Mouse (Mus musculus): ENCODE results near the gene Rapgef2. TPM values are rescaled to one million over a fixed set of nuclear protein-coding genes. Genes with fewer than 3 reads are reported as not detected.

Gene Rapgef2
- polyA plus RNA-seq, 2 experiments, result 1.2 TPM

DNA sequence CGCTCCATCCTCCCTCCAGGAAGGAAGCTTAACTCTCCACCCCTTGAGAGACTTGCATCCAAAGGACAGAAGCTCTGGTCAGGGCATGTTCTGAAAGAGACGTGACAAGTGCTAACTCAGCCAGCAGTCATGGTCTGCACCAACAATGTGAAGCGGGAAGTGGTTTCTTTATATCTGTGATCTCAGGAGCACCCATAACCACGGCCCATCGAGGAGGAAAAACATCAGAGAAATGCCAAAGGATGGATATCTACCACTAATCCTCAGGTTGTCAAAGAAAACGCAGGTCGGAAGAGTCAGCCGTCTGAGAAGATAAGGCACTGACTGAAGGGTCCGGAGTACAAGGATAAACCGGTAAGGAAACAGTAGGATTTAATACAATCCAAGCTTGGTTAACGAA lies 38.1 kb downstream of the Rapgef2 start:
- TF ChIP-seq EP300 (IDR thresholded peaks at IDR 0.05; ENCODE audit: low read depth), result no peak
- TF ChIP-seq CTCF (IDR thresholded peaks at IDR 0.05; ENCODE audit: low read depth), result no peak
- no peaks in the 10 kb centered on the region for H3K27me3 ChIP-seq (ENCODE audit: control insufficient read depth, insufficient read depth, low read length)
- H3K9me3 ChIP-seq (ENCODE audit: control insufficient read depth, low read length), result no peaks in the 10 kb centered on the region
- H3K36me3 ChIP-seq (replicated peaks; ENCODE audit: control insufficient read depth, insufficient read depth, low read depth), result no peaks in the 10 kb centered on the region
- no peak overlapping the region for H3K4me2 ChIP-seq (ENCODE audit: low read depth)
- ATAC-seq (ENCODE audit: insufficient read depth) (no peak), DNase-seq (ENCODE audit: low read depth in 3 of 3, low spot score in 3 of 3) (no peak)
- H3K9ac ChIP-seq (replicated peaks), result no peak overlapping the region
- H3K4me3 ChIP-seq (ENCODE audit: insufficient read depth in 1 of 2, low read depth in 2 of 2, low read length in 2 of 2), result no peak overlapping the region
- no peak overlapping the region for H3K27ac ChIP-seq
- 12% methylated on average over 11 of the region's 11 CpGs for WGBS (ENCODE audit: insufficient replicate concordance)
- H3K4me1 ChIP-seq (replicated peaks; ENCODE audit: control insufficient read depth in 2 of 2, insufficient read depth in 2 of 2, low read length in 1 of 2), result peaks cover 0 to 6% of the 10 kb centered on the region in 2 experiments; a peak in 1 of 4 replicates

DNA sequence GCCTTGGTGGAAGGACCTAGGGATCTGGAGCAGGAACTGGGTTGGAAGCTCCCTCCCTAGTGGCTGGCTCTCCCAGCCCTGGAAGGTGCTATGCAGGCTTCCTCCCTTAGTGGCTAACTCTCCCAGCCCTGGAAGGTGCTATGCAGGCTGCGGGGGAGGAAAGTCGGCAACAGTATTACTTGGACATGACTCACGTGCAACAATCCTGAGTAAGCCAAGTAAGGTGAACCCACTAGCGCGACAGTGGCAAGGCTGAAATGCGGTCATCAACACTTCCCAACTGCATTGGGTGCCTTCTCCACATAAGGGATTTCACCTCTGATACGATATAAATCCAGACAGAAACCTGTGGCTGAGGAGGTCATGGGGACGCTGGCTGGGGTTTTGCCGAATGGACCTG lies 42.0 kb downstream of the Rapgef2 start:
- H3K9ac ChIP-seq (replicated peaks), result no peak overlapping the region
- ATAC-seq (ENCODE audit: insufficient read depth) (no peak), DNase-seq (ENCODE audit: low read depth in 3 of 3, low spot score in 3 of 3) (no peak)
- no peak overlapping the region for H3K27ac ChIP-seq
- H3K4me1 ChIP-seq (replicated peaks; ENCODE audit: control insufficient read depth in 2 of 2, insufficient read depth in 2 of 2, low read length in 1 of 2), result 0 out of 4 replicates have a peak, but pooled peaks cover 0 to 1% of the 10 kb centered on the region in 2 experiments
- TF ChIP-seq CTCF (IDR thresholded peaks at IDR 0.05; ENCODE audit: low read depth) (no peak), EP300 (IDR thresholded peaks at IDR 0.05; ENCODE audit: low read depth) (no peak)
- H3K27me3 ChIP-seq (ENCODE audit: control insufficient read depth, insufficient read depth, low read length), result no peaks in the 10 kb centered on the region; the same call in 1 of the 2 replicates
- no peak overlapping the region for H3K4me2 ChIP-seq (ENCODE audit: low read depth)
- no peaks in the 10 kb centered on the region for H3K36me3 ChIP-seq (replicated peaks; ENCODE audit: control insufficient read depth, insufficient read depth, low read depth)
- H3K4me3 ChIP-seq (ENCODE audit: insufficient read depth in 1 of 2, low read depth in 2 of 2, low read length in 2 of 2), result no peak overlapping the region
- WGBS (ENCODE audit: insufficient replicate concordance), result 76% methylated on average over 9 of the region's 9 CpGs
- H3K9me3 ChIP-seq (ENCODE audit: control insufficient read depth, low read length), result no peaks in the 10 kb centered on the region

DNA sequence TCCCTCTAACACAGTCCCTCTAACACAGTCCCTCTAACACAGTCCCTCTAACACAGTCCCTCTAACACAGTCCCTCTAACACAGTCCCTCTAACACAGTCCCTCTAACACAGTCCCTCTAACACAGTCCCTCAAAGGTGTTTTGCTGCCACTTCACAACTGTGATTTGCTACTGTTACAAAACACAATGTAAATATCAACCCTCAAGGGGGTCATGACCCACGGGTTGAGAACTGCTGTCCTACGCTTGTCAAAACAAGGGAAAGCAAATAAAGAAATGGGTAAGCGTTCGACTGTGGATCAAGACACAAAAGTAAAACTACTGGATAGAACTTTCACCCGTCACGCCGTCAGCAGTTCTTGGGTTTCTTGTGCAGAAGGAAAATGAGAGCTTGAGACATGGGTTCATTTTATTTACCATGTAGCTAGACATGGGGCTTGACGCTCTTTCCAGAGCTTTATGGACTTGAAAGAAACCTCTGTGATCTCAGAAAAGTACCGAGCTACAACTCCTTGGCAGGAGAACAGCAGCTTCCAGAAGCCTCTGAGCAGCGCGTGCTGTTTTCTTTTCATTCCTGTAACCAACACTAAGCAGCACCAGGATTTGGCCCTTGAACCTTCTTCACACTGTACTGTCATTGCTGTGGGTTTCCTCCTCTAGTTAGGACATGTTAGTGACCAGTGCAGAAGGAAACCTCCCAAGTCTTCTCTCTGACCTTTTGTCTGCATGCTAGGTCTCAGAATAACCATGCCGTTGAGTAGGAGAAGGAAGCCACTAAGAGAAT lies 43.2 kb downstream of the Rapgef2 start:
- Histone ChIP-seq H3K36me3 (replicated peaks; ENCODE audit: control insufficient read depth, insufficient read depth, low read depth) (no peaks in the 10 kb centered on the region), H3K27ac (no peak overlapping the region), H3K4me2 (ENCODE audit: low read depth) (peak overlapping the region; percentile 32), H3K27me3 (ENCODE audit: control insufficient read depth, insufficient read depth, low read length) (no peaks in the 10 kb centered on the region; the same call in 1 of the 2 replicates), H3K9me3 (ENCODE audit: control insufficient read depth, low read length) (no peaks in the 10 kb centered on the region), H3K4me3 (ENCODE audit: insufficient read depth in 1 of 2, low read depth in 2 of 2, low read length in 2 of 2) (no peak overlapping the region), H3K4me1 (replicated peaks; ENCODE audit: control insufficient read depth in 2 of 2, insufficient read depth in 2 of 2, low read length in 1 of 2) (peaks cover 0 to 6% of the 10 kb centered on the region in 2 experiments; a peak in 2 of 4 replicates), H3K9ac (replicated peaks) (no peak overlapping the region)
- WGBS (ENCODE audit: insufficient replicate concordance), result 64% methylated on average over 12 of the region's 12 CpGs
- ATAC-seq (ENCODE audit: insufficient read depth) (no peak), DNase-seq (ENCODE audit: low read depth in 3 of 3, low spot score in 3 of 3) (no peak)
- TF ChIP-seq EP300 (IDR thresholded peaks at IDR 0.05; ENCODE audit: low read depth) (no peak), CTCF (IDR thresholded peaks at IDR 0.05; ENCODE audit: low read depth) (no peak)

DNA sequence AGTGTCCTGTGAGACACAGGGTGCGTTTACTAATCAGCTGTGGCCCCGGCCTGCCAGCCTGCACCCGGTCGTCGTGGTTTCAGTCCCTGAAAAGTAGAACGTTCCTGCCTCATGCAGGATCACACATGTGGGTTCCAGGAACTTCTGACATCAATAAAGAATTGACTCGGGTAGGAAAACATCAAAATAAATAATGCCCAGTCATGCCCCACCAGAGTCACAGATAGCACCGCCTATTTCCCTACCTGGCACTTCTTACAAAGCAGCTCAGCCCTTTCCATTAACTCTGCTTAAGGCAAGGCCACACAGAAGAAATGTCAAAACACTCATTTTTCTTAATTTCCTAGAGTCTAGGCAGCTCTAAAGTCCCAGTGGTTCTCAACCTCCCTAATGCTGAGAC lies 44.0 kb downstream of the Rapgef2 start:
- H3K4me1 ChIP-seq (replicated peaks; ENCODE audit: control insufficient read depth in 2 of 2, insufficient read depth in 2 of 2, low read length in 1 of 2), result peaks cover 0 to 13% of the 10 kb centered on the region in 2 experiments; a peak in 2 of 4 replicates
- 27% methylated on average over 8 of the region's 8 CpGs for WGBS (ENCODE audit: insufficient replicate concordance)
- no peak for ATAC-seq (ENCODE audit: insufficient read depth)
- no peak overlapping the region for H3K9ac ChIP-seq (replicated peaks)
- H3K27ac ChIP-seq, result no peak overlapping the region
- H3K27me3 ChIP-seq (ENCODE audit: control insufficient read depth, insufficient read depth, low read length), result no peaks in the 10 kb centered on the region; the same call in 1 of the 2 replicates
- no peaks in the 10 kb centered on the region for H3K36me3 ChIP-seq (replicated peaks; ENCODE audit: control insufficient read depth, insufficient read depth, low read depth)
- no peaks in the 10 kb centered on the region for H3K9me3 ChIP-seq (ENCODE audit: control insufficient read depth, low read length)
- TF ChIP-seq CTCF (IDR thresholded peaks at IDR 0.05; ENCODE audit: low read depth) (no peak), EP300 (IDR thresholded peaks at IDR 0.05; ENCODE audit: low read depth) (no peak)
- H3K4me2 ChIP-seq (ENCODE audit: low read depth), result no peak overlapping the region
- DNase-seq (ENCODE audit: low read depth in 3 of 3, low spot score in 3 of 3), result no peak
- no peak overlapping the region for H3K4me3 ChIP-seq (ENCODE audit: insufficient read depth in 1 of 2, low read depth in 2 of 2, low read length in 2 of 2)

DNA sequence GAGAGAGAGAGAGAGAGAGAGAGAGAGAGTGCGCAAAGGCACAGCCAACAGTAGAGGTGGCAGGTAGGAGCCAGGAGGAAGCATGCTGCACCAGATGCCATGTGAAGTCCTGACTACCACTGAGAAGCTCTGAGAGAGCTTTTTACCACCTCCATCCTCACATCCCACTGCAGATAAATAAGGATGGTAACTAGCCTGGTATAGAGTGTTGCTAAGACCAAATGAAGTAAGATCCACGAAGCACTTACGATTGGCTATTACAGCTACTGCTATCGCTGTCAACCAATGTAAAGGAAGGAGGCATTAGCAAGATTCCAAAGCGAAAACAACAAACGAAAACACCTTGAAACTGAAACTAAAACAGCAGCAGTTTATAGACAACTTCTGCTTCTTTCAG lies 47.3 kb downstream of the Rapgef2 start:
- Histone ChIP-seq H3K4me2 (ENCODE audit: low read depth) (no peak overlapping the region), H3K9me3 (ENCODE audit: control insufficient read depth, low read length) (no peaks in the 10 kb centered on the region), H3K4me3 (ENCODE audit: insufficient read depth in 1 of 2, low read depth in 2 of 2, low read length in 2 of 2) (no peak overlapping the region), H3K4me1 (replicated peaks; ENCODE audit: control insufficient read depth in 2 of 2, insufficient read depth in 2 of 2, low read length in 1 of 2) (peaks cover 0 to 15% of the 10 kb centered on the region in 2 experiments; a peak in 3 of 4 replicates), H3K9ac (replicated peaks) (no peak overlapping the region), H3K27me3 (ENCODE audit: control insufficient read depth, insufficient read depth, low read length) (no peaks in the 10 kb centered on the region; the same call in 1 of the 2 replicates), H3K27ac (no peak overlapping the region), H3K36me3 (replicated peaks; ENCODE audit: control insufficient read depth, insufficient read depth, low read depth) (no peaks in the 10 kb centered on the region)
- TF ChIP-seq CTCF (IDR thresholded peaks at IDR 0.05; ENCODE audit: low read depth) (no peak), EP300 (IDR thresholded peaks at IDR 0.05; ENCODE audit: low read depth) (no peak)
- DNase-seq (ENCODE audit: low read depth in 3 of 3, low spot score in 3 of 3) (no peak), ATAC-seq (ENCODE audit: insufficient read depth) (no peak)
- WGBS (ENCODE audit: insufficient replicate concordance), result 62% methylated on average over 6 of the region's 6 CpGs

Measured in liver, embryonic 14.5 days (tissue).